Mouse (Mus musculus) neural tube, embryonic 14.5 days (tissue): ENCODE data around the gene Gsdma. TPM values are rescaled to one million over a fixed set of nuclear protein-coding genes. Genes with fewer than 3 reads are reported as not detected.
"Not testable (repeated sequence)": the region's sequence is repeated elsewhere in the genome, so short reads cannot be mapped to it uniquely, and the experiment has no call there.

Source experiments
- ATAC-seq: fragments of 200-750 bp; cut with Nextera tagmentation; 2 replicates; pipeline ENCODE4 v1.8.0; 2017; ENCODE audit warnings: low read depth, mild to moderate bottlenecking, moderate TSS enrichment, moderate library complexity
- H3K27ac ChIP-seq: fragments of 300-500 bp; sonication (generic); 2 replicates; pipeline ENCODE4 v1.5.1; 2014; ENCODE audit warnings: low read depth, mild to moderate bottlenecking, control low read depth, low read length, moderate library complexity, mixed read lengths
- H3K27me3 ChIP-seq: fragments of 300-500 bp; sonication (generic); 2 replicates; pipeline ENCODE4 v1.6.1; 2014; ENCODE audit warnings: low read length; ENCODE audit not compliant: control insufficient read depth, insufficient read depth
- H3K36me3 ChIP-seq: fragments of 300-500 bp; sonication (generic); 2 replicates; pipeline ENCODE4 v1.6.1; 2014; ENCODE audit warnings: low read length, mixed read lengths; ENCODE audit not compliant: control insufficient read depth, insufficient read depth
- H3K4me1 ChIP-seq: fragments of 300-500 bp; sonication (generic); 2 replicates; pipeline ENCODE4 v1.6.1; 2014; ENCODE audit warnings: low read length; ENCODE audit not compliant: control insufficient read depth, insufficient read depth
- H3K4me2 ChIP-seq: fragments of 300-500 bp; sonication (generic); 2 replicates; pipeline ENCODE4 v1.6.1; 2014; ENCODE audit warnings: mild to moderate bottlenecking, low read depth, low read length, control low read depth
- H3K4me3 ChIP-seq: fragments of 300-500 bp; sonication (generic); 2 replicates; pipeline ENCODE4 v1.5.1; 2014; ENCODE audit warnings: low read depth, low read length, control low read depth, mixed read lengths
- H3K9ac ChIP-seq: fragments of 300-500 bp; sonication (generic); replicated peaks from 2 replicates; pipeline ENCODE4 v1.6.1; 2014; ENCODE audit warnings: low read depth, mild to moderate bottlenecking, control low read depth, low read length, mixed read lengths
- H3K9me3 ChIP-seq: fragments of 300-500 bp; sonication (generic); 2 replicates; pipeline ENCODE4 v1.6.1; 2016; ENCODE audit warnings: low read length; ENCODE audit not compliant: control insufficient read depth
- WGBS: fragments of 180-500 bp; shearing (Covaris S2); extraction: QIAGEN DNeasy Blood & Tissue Kit; methylation state at CpG from one replicate; pipeline ENCODE4 v1.1.7; 2014; 5-methylcytosine and 5-hydroxymethylcytosine counted together
- polyA plus RNA-seq: library from polyadenylated mRNA; unstranded; fragments of >200 nt; fragmentation: Nextera tagmentation; extraction: Ambion mirVana; gene quantifications from 2 replicates; pipeline ENCODE4 v1.2.1, GENCODE M21; 2014

The Gsdma gene
- polyA plus RNA-seq, 1 experiment from 2014 or later, result not detected

DNA sequence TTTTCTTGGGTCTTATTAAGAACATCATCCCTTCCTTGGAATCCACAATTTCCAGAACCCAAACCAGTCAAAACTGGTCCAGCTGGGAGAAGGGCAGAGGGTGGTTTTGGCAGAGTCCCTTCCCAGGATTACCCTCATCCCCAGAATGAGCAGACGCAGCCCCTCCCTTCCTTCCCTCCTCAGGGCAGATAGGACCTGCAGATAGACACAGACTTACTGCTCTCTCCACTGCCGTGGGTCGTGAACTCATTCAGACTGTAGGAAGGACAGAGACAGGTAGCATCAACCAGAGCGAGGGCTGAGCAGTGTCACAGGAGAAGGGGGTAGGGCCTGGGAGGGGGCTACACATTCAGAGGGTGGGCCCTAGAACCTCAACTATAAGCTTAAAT lies 46.9 kb downstream of the Gsdma start:
- 90% methylated on average over 4 of the region's 4 CpGs for WGBS
- ATAC-seq, result no peak
- Histone ChIP-seq H3K27me3 (no peaks in the 10 kb centered on the region), H3K4me3 (no peak overlapping the region), H3K27ac (no peak overlapping the region), H3K9ac (no peak overlapping the region), H3K4me2 (no peak overlapping the region), H3K4me1 (no peaks in the 10 kb centered on the region), H3K9me3 (no peaks in the 10 kb centered on the region), H3K36me3 (peaks cover 57% of the 10 kb centered on the region)

DNA sequence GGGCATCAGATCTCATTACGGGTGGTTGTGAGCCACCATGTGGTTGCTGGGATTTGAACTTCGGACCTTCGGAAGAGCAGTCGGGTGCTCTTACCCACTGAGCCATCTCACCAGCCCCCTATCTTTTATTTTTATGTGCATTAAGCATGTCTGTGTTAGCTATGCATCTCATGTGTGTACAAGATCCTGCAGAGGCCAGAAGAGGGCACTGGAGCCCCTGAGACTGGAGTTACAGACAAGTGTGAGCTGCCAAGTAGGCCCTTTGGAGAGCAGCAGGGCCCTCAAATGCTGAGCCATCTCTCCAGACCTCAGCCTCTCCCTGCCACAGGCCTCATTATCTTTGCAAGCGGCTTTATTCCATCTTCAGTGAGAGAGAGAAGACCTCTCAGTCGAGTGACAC lies 47.9 kb downstream of the Gsdma start:
- peaks cover 54% of the 10 kb centered on the region for H3K36me3 ChIP-seq
- 86% methylated on average over 6 of the region's 6 CpGs for WGBS
- H3K4me3 ChIP-seq, H3K9me3 ChIP-seq, H3K9ac ChIP-seq, H3K4me2 ChIP-seq, ATAC-seq, H3K27me3 ChIP-seq, H3K4me1 ChIP-seq, H3K27ac ChIP-seq: not testable (repeated sequence)

DNA sequence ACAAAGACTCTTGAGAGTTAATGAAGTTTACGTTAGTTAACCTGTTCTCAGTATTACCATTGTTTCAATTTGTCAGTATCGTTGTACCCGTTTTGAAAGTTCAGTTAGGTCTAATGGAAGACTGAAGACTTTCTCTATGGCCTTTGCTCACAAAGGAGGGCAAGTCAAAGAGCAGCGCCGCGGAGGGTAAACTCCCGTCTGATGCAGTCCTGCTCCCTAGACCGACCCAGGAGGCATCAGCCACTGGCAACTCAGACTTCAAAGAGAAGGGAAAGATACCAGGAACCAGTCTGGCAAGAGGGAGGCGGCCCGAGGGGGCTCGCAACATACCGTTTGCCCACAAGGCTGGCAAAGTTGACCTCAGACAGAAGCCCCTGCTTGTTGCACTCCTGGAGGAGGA lies 49.6 kb downstream of the Gsdma start:
- no peak overlapping the region for H3K4me3 ChIP-seq
- no peak overlapping the region for H3K27ac ChIP-seq
- no peak overlapping the region for H3K4me2 ChIP-seq
- no peak overlapping the region for H3K9ac ChIP-seq
- 88% methylated on average over 12 of the region's 12 CpGs for WGBS
- no peak for ATAC-seq
- H3K9me3 ChIP-seq, result no peaks in the 10 kb centered on the region
- H3K36me3 ChIP-seq, result peaks cover 60% of the 10 kb centered on the region
- H3K27me3 ChIP-seq, result no peaks in the 10 kb centered on the region
- no peaks in the 10 kb centered on the region for H3K4me1 ChIP-seq

DNA sequence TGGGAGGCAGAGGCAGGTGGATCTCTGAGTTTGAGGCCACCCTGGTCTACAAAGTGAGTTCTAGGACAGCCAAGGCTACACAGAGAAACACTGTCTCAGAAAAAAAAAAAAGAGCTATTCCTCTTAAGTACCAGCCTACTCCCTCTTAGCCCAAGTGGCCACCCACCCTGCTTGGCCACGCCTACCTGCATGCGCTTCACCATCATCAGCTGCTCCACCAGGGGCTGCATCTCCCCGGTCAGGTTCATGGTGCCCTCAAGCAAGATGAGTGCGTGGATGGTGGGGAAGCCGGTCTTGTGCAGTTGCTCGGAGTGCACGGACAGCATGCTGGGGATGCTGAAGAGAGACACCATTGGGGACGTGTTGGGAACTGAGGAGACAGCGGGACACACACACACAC lies 51.8 kb downstream of the Gsdma start:
- Histone ChIP-seq H3K4me3 (no peak overlapping the region), H3K27ac (no peak overlapping the region), H3K9ac (no peak overlapping the region), H3K36me3 (peaks cover 47% of the 10 kb centered on the region), H3K4me2 (no peak overlapping the region), H3K9me3 (no peaks in the 10 kb centered on the region), H3K4me1 (no peaks in the 10 kb centered on the region), H3K27me3 (no peaks in the 10 kb centered on the region)
- ATAC-seq, result no peak
- WGBS, result 90% methylated on average over 9 of the region's 9 CpGs

DNA sequence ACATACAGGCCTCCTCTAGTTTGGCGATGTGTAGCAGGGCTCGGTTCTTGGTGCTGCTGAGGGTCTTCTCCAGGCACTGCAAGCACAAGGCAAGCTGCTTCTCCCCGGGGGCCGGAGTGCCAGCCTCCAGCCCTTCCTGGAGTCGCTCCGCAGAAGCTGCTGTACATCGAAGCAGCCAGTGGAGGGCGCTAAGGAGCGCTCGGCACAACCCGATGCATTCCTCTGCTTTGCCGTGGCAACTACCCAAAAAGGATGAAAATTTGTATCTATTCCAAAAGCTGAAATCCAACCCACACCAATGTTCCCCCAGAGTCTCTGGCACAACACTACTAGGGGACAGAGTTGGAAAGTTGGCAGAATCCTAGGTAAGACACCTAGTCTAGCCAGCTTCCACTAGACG lies 53.8 kb downstream of the Gsdma start:
- H3K4me1 ChIP-seq, result no peaks in the 10 kb centered on the region
- H3K9ac ChIP-seq, result no peak overlapping the region
- H3K9me3 ChIP-seq, result no peaks in the 10 kb centered on the region
- no peak overlapping the region for H3K4me3 ChIP-seq
- no peaks in the 10 kb centered on the region for H3K27me3 ChIP-seq
- no peak overlapping the region for H3K4me2 ChIP-seq
- H3K27ac ChIP-seq, result no peak overlapping the region
- no peak for ATAC-seq
- H3K36me3 ChIP-seq, result peaks cover 41% of the 10 kb centered on the region
- 18% methylated on average over 13 of the region's 13 CpGs for WGBS

DNA sequence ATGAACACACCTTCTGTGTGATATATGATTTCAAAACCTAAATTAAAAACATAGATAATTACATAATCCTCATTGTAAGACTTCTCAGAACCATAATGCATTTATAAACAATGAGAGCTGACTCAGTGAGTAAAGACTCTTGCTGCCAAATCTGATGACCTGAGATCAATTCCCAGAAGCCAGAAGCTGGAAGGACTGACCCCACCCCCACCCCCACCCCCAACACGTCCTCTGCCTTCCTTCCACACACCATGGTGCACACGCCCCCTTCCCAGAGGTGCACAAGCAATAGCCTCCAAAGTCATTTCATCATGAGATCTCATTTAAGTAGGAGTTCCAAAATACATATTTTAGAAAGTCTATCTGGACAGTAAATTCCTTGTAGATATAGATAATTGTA lies 56.6 kb downstream of the Gsdma start:
- WGBS, result 71% methylated on average over 2 of the region's 2 CpGs
- peaks cover 36% of the 10 kb centered on the region for H3K36me3 ChIP-seq

DNA sequence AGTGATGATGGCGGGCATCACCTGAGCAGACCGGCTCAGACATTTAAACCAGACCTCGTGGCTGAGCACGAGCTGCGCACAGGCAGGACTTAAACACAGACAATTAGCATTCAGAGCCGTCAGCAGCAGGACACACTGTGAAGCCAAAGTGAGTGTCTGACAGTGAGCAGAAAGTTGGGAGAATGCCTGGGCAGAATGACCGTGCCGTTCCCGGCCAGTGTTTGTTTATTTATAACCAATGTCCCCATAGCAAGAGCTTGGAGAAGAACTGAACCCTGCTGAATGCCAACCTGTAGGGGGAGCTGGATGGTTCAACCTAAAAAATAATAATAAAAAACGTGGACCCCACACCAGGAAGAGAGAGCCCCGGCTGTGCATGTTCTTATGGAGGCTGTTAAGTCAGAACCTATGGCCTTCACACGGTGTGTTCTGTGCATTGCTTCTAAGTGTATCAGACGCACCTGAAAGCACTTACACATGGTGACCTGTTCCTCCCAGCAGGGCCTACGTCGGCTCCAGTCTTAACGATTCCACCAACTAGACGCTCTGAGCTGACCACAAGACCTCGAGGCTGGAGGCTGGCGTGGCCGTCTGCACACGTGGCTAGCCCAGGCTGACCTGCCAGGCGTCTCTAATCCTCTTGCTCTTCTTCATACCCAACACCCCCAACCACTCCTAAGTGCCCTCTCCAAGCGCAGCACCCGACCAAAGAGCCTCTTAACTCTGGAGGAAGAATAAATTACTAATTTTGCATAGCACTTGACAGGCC lies 57.5 kb downstream of the Gsdma start:
- WGBS, result 75% methylated on average over 24 of the region's 24 CpGs
- no peak for ATAC-seq
- H3K27ac ChIP-seq, result no peak overlapping the region

More for the DNA sequence above, 56.6 kb downstream of the Gsdma start:
- Histone ChIP-seq H3K4me1 (no peaks in the 10 kb centered on the region), H3K27ac (no peak overlapping the region), H3K4me2 (no peak overlapping the region), H3K9me3 (no peaks in the 10 kb centered on the region), H3K9ac (no peak overlapping the region), H3K4me3 (no peak overlapping the region), H3K27me3 (no peaks in the 10 kb centered on the region)
- ATAC-seq, result no peak

DNA sequence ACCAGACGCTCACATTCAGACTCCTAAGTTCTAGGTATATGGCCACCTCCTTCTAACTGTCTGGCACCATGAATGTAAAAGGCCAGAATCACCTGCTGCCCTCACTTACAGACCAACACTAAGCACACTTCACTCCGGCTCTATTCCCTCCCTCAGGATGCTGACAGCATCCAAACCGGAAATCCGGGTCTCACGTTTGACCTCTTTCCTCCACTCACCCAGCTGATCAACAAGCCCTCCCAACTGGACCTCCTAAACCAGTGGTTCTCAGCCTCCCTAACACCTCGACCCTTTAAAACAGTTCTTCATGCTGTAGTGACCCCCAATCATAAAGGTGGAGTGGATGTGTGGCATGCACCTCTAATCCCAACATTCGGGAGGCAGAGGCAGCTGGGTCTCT lies 58.9 kb downstream of the Gsdma start:
- WGBS, result 89% methylated on average over 7 of the region's 7 CpGs

More for the DNA sequence above, 57.5 kb downstream of the Gsdma start:
- peaks cover 31% of the 10 kb centered on the region for H3K36me3 ChIP-seq
- H3K4me1 ChIP-seq, result no peaks in the 10 kb centered on the region
- H3K27me3 ChIP-seq, result no peaks in the 10 kb centered on the region
- H3K4me2 ChIP-seq, result no peak overlapping the region
- H3K9me3 ChIP-seq, result no peaks in the 10 kb centered on the region
- no peak overlapping the region for H3K9ac ChIP-seq
- H3K4me3 ChIP-seq, result no peak overlapping the region

DNA sequence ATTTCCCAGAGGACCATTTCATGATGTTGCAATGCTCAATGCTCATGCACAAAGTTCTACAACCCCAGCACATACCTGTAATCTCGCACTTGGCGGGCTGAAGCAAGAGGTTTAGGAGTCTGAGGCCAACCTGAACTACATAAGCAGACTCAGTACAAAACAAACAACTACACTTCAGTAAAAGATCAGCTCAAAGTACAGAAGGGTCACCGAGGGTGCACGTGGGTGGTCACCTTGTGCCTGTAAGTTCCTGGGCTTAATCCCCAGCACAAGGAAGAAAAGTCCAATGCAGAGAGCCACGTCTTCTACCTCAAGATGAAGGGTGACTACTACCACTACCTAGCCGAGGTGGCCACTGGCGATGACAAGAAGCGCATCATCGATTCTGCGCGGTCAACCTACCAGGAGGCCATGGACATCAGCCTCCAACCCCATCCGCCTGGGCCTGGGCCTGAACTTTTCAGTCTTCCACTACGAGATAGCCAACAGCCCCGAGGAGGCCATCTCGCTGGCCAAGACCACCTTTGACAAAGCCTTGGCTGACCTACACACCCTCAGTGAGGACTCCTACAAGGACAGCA lies 61.9 kb downstream of the Gsdma start:
- ATAC-seq, result no peak
- no peak overlapping the region for H3K9ac ChIP-seq
- H3K9me3 ChIP-seq, result no peaks in the 10 kb centered on the region
- no peak overlapping the region for H3K4me3 ChIP-seq
- H3K4me2 ChIP-seq, result no peak overlapping the region
- H3K27ac ChIP-seq, result no peak overlapping the region
- H3K36me3 ChIP-seq, result peaks cover 15% of the 10 kb centered on the region; the same call in 1 of the 2 replicates
- peaks cover 6% of the 10 kb centered on the region for H3K4me1 ChIP-seq
- 96% methylated on average over 15 of the region's 15 CpGs for WGBS
- no peaks in the 10 kb centered on the region for H3K27me3 ChIP-seq

More for the DNA sequence above, 58.9 kb downstream of the Gsdma start:
- no peak overlapping the region for H3K4me2 ChIP-seq
- ATAC-seq, result no peak
- no peak overlapping the region for H3K27ac ChIP-seq
- H3K9me3 ChIP-seq, result no peaks in the 10 kb centered on the region
- H3K4me1 ChIP-seq, result no peaks in the 10 kb centered on the region; the same call in 1 of the 2 replicates
- H3K36me3 ChIP-seq, result peaks cover 21% of the 10 kb centered on the region; the same call in 1 of the 2 replicates
- no peaks in the 10 kb centered on the region for H3K27me3 ChIP-seq
- no peak overlapping the region for H3K4me3 ChIP-seq
- no peak overlapping the region for H3K9ac ChIP-seq
